Comparison of ENCODE assay signal across 29 mouse cellular contexts in genomic region chr16:93941781-93942567, GRCm38 (mm10). TPM values are rescaled to one million over a fixed set of nuclear protein-coding genes. Genes with fewer than 3 reads are reported as not detected.
DNase-seq lines count a peak whose midpoint lies in the region; ATAC-seq and TF ChIP-seq lines count a peak whose summit lies in the region.
"Had no signal": no experiment of that assay in that cellular context is flagged by ENCODE, and none has a peak within 500 bp of the region (broad histone marks: within the 10 kb centered on the region; RNA-seq: fewer than 3 reads in every experiment).

No protein-coding gene starts in this region.

- H3K36me3 ChIP-seq in embryonic facial prominence, embryonic 12.5 days = no peaks in the 10 kb centered on the region
- H3K36me3 ChIP-seq: embryonic facial prominence, embryonic 15.5 days; forebrain, embryonic 12.5 days; heart, embryonic 12.5 days; limb, embryonic 12.5 days; liver, embryonic 15.5 days; lung, embryonic 15.5 days; midbrain, embryonic 13.5 days; neural tube, embryonic 15.5 days had no signal

- ATAC-seq in embryonic facial prominence, embryonic 12.5 days (ENCODE audit: insufficient number of reproducible peaks, insufficient read depth, low FRiP score, low TSS enrichment) = 0 out of 2 replicates have a peak, but pooled peaks have one; percentile 18
- ATAC-seq in inflammation-experienced regulatory T-cells, adult 6 months = no peak
- ATAC-seq: activated CD4-positive, CD25-positive, alpha-beta regulatory T cell, adult 4 months; CD4-positive, CD25-positive, alpha-beta regulatory T cell, adult 4 months; forebrain, postnatal 0 days; midbrain, embryonic 13.5 days had no signal

- H3K27me3 ChIP-seq in embryonic facial prominence, embryonic 12.5 days = peaks cover 4% of the 10 kb centered on the region

- TF ChIP-seq CTCF in layer of hippocampus, adult 2 months (conservative IDR thresholded peaks at IDR 0.05) = no peak

- no peak overlapping the region for H3K4me3 ChIP-seq in embryonic facial prominence, embryonic 12.5 days
- no peak overlapping the region for H3K4me3 ChIP-seq in layer of hippocampus, adult 2 months
- H3K4me3 ChIP-seq: embryonic facial prominence, embryonic 15.5 days; forebrain, embryonic 12.5 days; heart, adult 2 months; heart, embryonic 12.5 days; limb, embryonic 12.5 days; liver, embryonic 15.5 days; lung, embryonic 15.5 days; midbrain, embryonic 13.5 days; neural tube, embryonic 15.5 days had no signal

- DNase-seq in cerebellum, postnatal 14 days = peak; percentile 33 to 46
- DNase-seq in cerebellum, postnatal 36 days = no peak
- DNase-seq in left cerebral cortex, postnatal 4 days = peak; percentile 78
- no peak for DNase-seq in left cerebral cortex, postnatal 25 days (ENCODE audit: low spot score in 2 of 2)
- DNase-seq in A20 (ENCODE audit: low read depth, low spot score) = peak; percentile 31
- DNase-seq in layer of hippocampus, adult 2 months (ENCODE audit: low spot score in 2 of 2) = no peak
- DNase-seq: adrenal gland, adult 2 months; adrenal gland, postnatal 36 days; cerebellum, adult 18-20 months; forebrain, postnatal 0 days; heart, adult 2 months; heart, postnatal 4 days; kidney, adult 2 months; kidney, postnatal 25 days; lung, postnatal 36 days; thymus, postnatal 14 days had no signal

- intact Hi-C loops in left cerebral cortex, postnatal 4 days (cut with DNase I) = no loop called here
- intact Hi-C loops in left cerebral cortex, postnatal 25 days (cut with DNase I) = no loop called here

- peaks cover 22% of the 10 kb centered on the region for H3K4me1 ChIP-seq in embryonic facial prominence, embryonic 12.5 days
- H3K4me1 ChIP-seq: heart, embryonic 12.5 days had no signal

- WGBS in embryonic facial prominence, embryonic 12.5 days = 67% methylated on average over 10 of the region's 10 CpGs

- H3K4me2 ChIP-seq in embryonic facial prominence, embryonic 12.5 days (replicated peaks) = no peak overlapping the region
- H3K4me2 ChIP-seq: embryonic facial prominence, embryonic 15.5 days; forebrain, embryonic 12.5 days; heart, embryonic 12.5 days; hindbrain, embryonic 14.5 days; limb, embryonic 12.5 days; liver, embryonic 15.5 days; lung, embryonic 15.5 days; midbrain, embryonic 13.5 days; neural tube, embryonic 15.5 days had no signal

- H3K9ac ChIP-seq in embryonic facial prominence, embryonic 12.5 days = no peak overlapping the region
- H3K9ac ChIP-seq: embryonic facial prominence, embryonic 15.5 days; forebrain, embryonic 12.5 days; forebrain, postnatal 0 days; heart, embryonic 12.5 days; hindbrain, embryonic 14.5 days; limb, embryonic 12.5 days; liver, embryonic 15.5 days; lung, embryonic 15.5 days; midbrain, embryonic 13.5 days; neural tube, embryonic 15.5 days had no signal

- H3K9me3 ChIP-seq in embryonic facial prominence, embryonic 12.5 days = no peaks in the 10 kb centered on the region
- H3K9me3 ChIP-seq: embryonic facial prominence, embryonic 15.5 days; forebrain, embryonic 12.5 days; heart, embryonic 12.5 days; limb, embryonic 12.5 days; liver, embryonic 15.5 days; lung, embryonic 15.5 days; midbrain, embryonic 13.5 days; neural tube, embryonic 15.5 days had no signal

- no peak overlapping the region for H3K27ac ChIP-seq in embryonic facial prominence, embryonic 12.5 days
- no peak overlapping the region for H3K27ac ChIP-seq in layer of hippocampus, adult 2 months
- H3K27ac ChIP-seq: embryonic facial prominence, embryonic 15.5 days; forebrain, embryonic 12.5 days; heart, adult 2 months; hindbrain, embryonic 14.5 days; limb, embryonic 12.5 days; liver, embryonic 15.5 days; lung, embryonic 15.5 days; midbrain, embryonic 13.5 days; neural tube, embryonic 15.5 days had no signal

RNA-seq across cellular contexts. Expression of gene Chaf1b, which starts 58.3 kb away (rescaled TPM):
- total RNA-seq in left cerebral cortex, postnatal 4 days (2021) = 1 to 10 TPM; 7.6 to 8.2 TPM
- total RNA-seq in left cerebral cortex, postnatal 25 days (2021) = 1 to 10 TPM in 1 of 2 experiments, under 1 TPM in 1; 0.78 to 1.4 TPM
- polyA plus RNA-seq in embryonic facial prominence, embryonic 12.5 days (2016; fragmentation: Nextera tagmentation; extraction: Ambion mirVana) = 93.5 and 99.0 TPM in 2 replicates
- 1 to 10 TPM in 1 of 2 experiments, under 1 TPM in 1; 0.74 to 1.1 TPM for total RNA-seq in layer of hippocampus, adult 2 months (2021)
- 10 to 100 TPM; 19.1 to 44.8 (median 25.6) TPM for polyA plus RNA-seq in inflammation-experienced regulatory T-cells, adult 6 months (2017; shearing (Covaris generic))

Comparison
In these comparisons a context has a peak if more than half of its experiments do, and no peak if none do; other contexts are left out.
1. DNase-seq: peak in cerebellum, postnatal 14 days (2 of 2), left cerebral cortex, postnatal 4 days (single experiment) and A20 (single experiment); none in cerebellum, postnatal 36 days (0 of 2), left cerebral cortex, postnatal 25 days (0 of 2) and layer of hippocampus, adult 2 months (0 of 2).